Mouse (Mus musculus) kidney, adult 18-20 months (tissue): ENCODE measurements around the gene Ermard.

ENCODE experiments used
- DNase-seq: peaks from one replicate; pipeline ENCODE4 v3.0.0; 2021

Gene Ermard

GRCm38 (mm10) chr17:15130288-15130656 is 89.3 kb downstream of the Ermard start:
- DNase-seq = no peak

DNA sequence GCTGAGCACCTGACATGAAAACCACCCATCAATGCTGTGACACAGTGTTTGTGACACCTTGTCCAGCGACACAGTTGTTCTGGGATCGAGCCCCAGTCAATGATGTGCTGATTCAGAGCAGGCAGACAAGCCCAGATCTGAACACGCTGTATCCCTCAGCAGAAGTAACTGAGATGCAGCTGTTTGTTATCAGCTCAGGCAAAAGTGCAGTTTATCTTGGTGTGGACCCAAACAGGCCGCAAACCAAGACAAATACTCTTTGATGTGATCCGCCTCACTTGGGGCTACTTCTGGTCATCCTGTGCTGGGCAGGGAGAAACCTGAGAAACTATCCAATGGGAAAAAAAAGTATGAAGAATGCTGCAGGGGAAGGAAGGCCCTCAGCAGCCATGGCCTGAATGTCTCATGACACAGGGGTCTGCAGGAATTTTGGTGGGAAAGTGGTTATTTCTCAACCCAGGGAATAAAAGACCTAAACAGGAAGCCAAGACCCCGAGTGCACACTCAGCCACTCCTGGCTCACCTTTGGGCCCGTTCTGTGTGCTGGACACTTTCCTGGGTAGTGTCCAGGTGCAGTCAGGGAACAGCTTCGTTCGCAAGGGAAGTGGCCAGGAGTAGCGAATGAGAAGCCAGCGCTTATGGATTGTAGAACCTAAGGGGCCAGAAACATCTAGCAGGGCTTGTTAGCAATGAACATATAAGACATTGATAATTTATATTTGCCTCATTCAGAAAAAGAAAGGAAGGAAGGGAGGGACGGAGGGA is 94.1 kb downstream of the Ermard start:
- DNase-seq = no peak

GRCm38 (mm10) chr17:15137443-15137842 is 96.4 kb downstream of the Ermard start:
- peak; percentile 38 for DNase-seq
